Mouse (Mus musculus): ENCODE results near the gene Fgr. TPM values are rescaled to one million over a fixed set of nuclear protein-coding genes. Genes with fewer than 3 reads are reported as not detected.

Gene Fgr
- polyA plus RNA-seq, 1 experiment, result 0.15 TPM

DNA sequence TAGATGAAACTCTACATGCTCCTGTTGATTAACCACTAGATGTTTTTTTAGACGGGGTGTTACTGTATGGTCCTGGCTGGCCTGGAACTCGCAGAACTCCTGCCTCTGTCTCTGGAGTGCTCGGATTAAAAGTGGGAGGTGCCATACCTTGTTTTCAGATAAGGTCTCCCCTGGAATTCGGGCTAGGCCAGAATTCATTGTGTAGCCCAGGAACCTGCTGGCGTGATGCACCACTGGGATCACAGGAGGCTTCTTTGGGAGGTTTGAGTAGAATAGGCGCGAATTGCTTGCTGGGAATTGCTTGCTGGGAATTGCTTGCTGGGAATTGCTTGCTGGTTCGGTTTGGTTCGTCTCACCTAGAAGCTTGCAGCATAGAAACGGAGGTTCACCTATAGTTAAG lies 53.8 kb downstream of the Fgr start:
- TF ChIP-seq CTCF (IDR thresholded peaks at IDR 0.05; ENCODE audit: extremely low read depth, insufficient read depth, low read length) (no peak), POLR2A (IDR thresholded peaks at IDR 0.05; ENCODE audit: extremely low read depth, insufficient read depth, low read length) (no peak)
- Histone ChIP-seq H3K4me1 (ENCODE audit: control insufficient read depth, insufficient read depth, low read length) (peaks cover 3% of the 10 kb centered on the region), H3K27ac (ENCODE audit: insufficient read depth, low read length) (no peak overlapping the region)

GRCm38 (mm10) chr4:133028193-133028592 lies 54.3 kb downstream of the Fgr start:
- Histone ChIP-seq H3K4me1 (ENCODE audit: control insufficient read depth, insufficient read depth, low read length) (peaks cover 3% of the 10 kb centered on the region), H3K4me3 (ENCODE audit: insufficient read depth, low read length) (no peak overlapping the region), H3K27ac (ENCODE audit: insufficient read depth, low read length) (no peak overlapping the region)
- no peak for TF ChIP-seq CTCF (IDR thresholded peaks at IDR 0.05; ENCODE audit: extremely low read depth, insufficient read depth, low read length)
- TF ChIP-seq POLR2A (IDR thresholded peaks at IDR 0.05; ENCODE audit: extremely low read depth, insufficient read depth, low read length), result no peak

More for the DNA sequence above, 53.8 kb downstream of the Fgr start:
- no peak overlapping the region for H3K4me3 ChIP-seq (ENCODE audit: insufficient read depth, low read length)

DNA sequence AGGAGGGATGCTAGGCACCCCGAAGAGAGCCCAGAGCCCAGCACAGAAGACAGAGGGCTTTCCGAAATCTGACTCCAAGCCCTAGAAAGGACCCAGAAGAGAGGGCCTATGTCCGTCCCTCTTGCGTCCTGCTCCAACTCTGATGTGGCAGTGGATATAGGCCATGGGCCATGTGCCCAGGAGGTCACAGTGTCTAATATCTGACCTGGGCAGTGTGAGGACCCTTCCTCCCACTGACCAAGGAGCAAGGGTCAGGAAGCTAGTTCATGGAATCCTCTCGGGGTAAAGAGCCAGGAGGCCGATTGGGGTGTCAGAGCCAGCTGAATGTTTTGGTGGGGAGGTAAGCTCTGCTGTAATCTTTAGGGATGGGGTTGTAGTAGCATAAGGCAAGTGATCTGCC lies 55.0 kb downstream of the Fgr start:
- no peak for TF ChIP-seq POLR2A (IDR thresholded peaks at IDR 0.05; ENCODE audit: extremely low read depth, insufficient read depth, low read length)
- no peak for TF ChIP-seq CTCF (IDR thresholded peaks at IDR 0.05; ENCODE audit: extremely low read depth, insufficient read depth, low read length)
- Histone ChIP-seq H3K4me3 (ENCODE audit: insufficient read depth, low read length) (no peak overlapping the region), H3K4me1 (ENCODE audit: control insufficient read depth, insufficient read depth, low read length) (peaks cover 3% of the 10 kb centered on the region), H3K27ac (ENCODE audit: insufficient read depth, low read length) (no peak overlapping the region)

- Histone ChIP-seq H3K4me1 (ENCODE audit: control insufficient read depth, insufficient read depth, low read length) (no peaks in the 10 kb centered on the region), H3K4me3 (ENCODE audit: insufficient read depth, low read length) (no peak overlapping the region), H3K27ac (ENCODE audit: insufficient read depth, low read length) (no peak overlapping the region)
- TF ChIP-seq POLR2A (IDR thresholded peaks at IDR 0.05; ENCODE audit: extremely low read depth, insufficient read depth, low read length) (no peak), CTCF (IDR thresholded peaks at IDR 0.05; ENCODE audit: extremely low read depth, insufficient read depth, low read length) (no peak)
Measured at GRCm38 (mm10) chr4:133032410-133033095, 58.7 kb downstream of the Fgr start.

GRCm38 (mm10) chr4:133034478-133034877 lies 60.6 kb downstream of the Fgr start:
- Histone ChIP-seq H3K4me3 (ENCODE audit: insufficient read depth, low read length) (no peak overlapping the region), H3K4me1 (ENCODE audit: control insufficient read depth, insufficient read depth, low read length) (no peaks in the 10 kb centered on the region; the same call in 1 of the 2 replicates), H3K27ac (ENCODE audit: insufficient read depth, low read length) (no peak overlapping the region)
- no peak for TF ChIP-seq CTCF (IDR thresholded peaks at IDR 0.05; ENCODE audit: extremely low read depth, insufficient read depth, low read length)
- TF ChIP-seq POLR2A (IDR thresholded peaks at IDR 0.05; ENCODE audit: extremely low read depth, insufficient read depth, low read length), result no peak

- Histone ChIP-seq H3K4me1 (ENCODE audit: control insufficient read depth, insufficient read depth, low read length) (no peaks in the 10 kb centered on the region; the same call in 1 of the 2 replicates), H3K4me3 (ENCODE audit: insufficient read depth, low read length) (no peak overlapping the region), H3K27ac (ENCODE audit: insufficient read depth, low read length) (no peak overlapping the region)
- no peak for TF ChIP-seq POLR2A (IDR thresholded peaks at IDR 0.05; ENCODE audit: extremely low read depth, insufficient read depth, low read length)
- TF ChIP-seq CTCF (IDR thresholded peaks at IDR 0.05; ENCODE audit: extremely low read depth, insufficient read depth, low read length), result no peak
Measured at GRCm38 (mm10) chr4:133035446-133035845, 61.6 kb downstream of the Fgr start.

DNA sequence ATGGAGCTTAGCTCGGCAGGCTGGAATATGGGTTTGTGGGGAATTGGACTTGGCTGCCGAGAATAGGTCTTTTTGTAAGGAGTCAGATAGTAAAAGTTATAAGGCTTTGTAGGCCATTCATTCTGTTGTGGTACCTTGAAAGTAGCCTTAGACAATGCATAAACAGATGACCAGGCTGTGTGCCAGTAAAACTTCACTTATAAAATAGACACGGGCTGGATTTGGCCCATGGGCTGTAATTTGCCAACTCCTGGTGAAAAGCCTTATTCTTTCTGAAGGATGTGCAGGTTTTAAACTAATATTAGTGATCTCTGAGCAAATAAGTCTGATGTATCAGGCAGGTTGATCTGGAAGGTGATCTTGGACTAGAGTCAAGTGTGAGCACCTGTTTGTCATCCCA lies 62.1 kb downstream of the Fgr start:
- Histone ChIP-seq H3K4me3 (ENCODE audit: insufficient read depth, low read length) (no peak overlapping the region), H3K4me1 (ENCODE audit: control insufficient read depth, insufficient read depth, low read length) (no peaks in the 10 kb centered on the region; the same call in 1 of the 2 replicates), H3K27ac (ENCODE audit: insufficient read depth, low read length) (no peak overlapping the region)
- no peak for TF ChIP-seq POLR2A (IDR thresholded peaks at IDR 0.05; ENCODE audit: extremely low read depth, insufficient read depth, low read length)

DNA sequence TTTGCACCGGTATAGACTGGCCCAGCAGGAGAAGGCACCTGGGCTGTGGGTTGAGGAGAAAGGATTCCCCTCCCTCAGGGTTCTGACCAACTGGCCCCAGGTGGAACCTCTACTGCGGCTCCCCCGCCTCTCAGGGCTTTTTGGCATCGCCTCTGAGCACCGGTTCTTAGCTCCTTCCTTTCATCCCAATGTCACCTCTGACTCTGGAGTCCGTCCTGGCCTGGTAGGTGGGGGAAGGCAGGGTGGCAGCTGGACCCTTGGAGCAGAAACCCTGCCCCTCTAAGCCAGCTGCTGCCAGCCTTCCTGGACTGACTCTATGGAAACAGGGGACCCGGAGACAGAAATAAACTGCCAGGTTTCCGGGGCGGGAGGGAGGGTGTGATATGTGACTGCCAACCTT lies 63.4 kb downstream of the Fgr start:
- Histone ChIP-seq H3K4me3 (ENCODE audit: insufficient read depth, low read length) (no peak overlapping the region), H3K4me1 (ENCODE audit: control insufficient read depth, insufficient read depth, low read length) (peaks cover 7% of the 10 kb centered on the region), H3K27ac (ENCODE audit: insufficient read depth, low read length) (no peak overlapping the region)
- TF ChIP-seq POLR2A (IDR thresholded peaks at IDR 0.05; ENCODE audit: extremely low read depth, insufficient read depth, low read length) (no peak), CTCF (IDR thresholded peaks at IDR 0.05; ENCODE audit: extremely low read depth, insufficient read depth, low read length) (no peak)

GRCm38 (mm10) chr4:133037798-133038197 lies 63.9 kb downstream of the Fgr start:
- no peak overlapping the region for H3K4me3 ChIP-seq (ENCODE audit: insufficient read depth, low read length)

GRCm38 (mm10) chr4:133038521-133039115 lies 64.7 kb downstream of the Fgr start:
- H3K27ac ChIP-seq (ENCODE audit: insufficient read depth, low read length), result no peak overlapping the region
- H3K4me1 ChIP-seq (ENCODE audit: control insufficient read depth, insufficient read depth, low read length), result peaks cover 12% of the 10 kb centered on the region
- H3K4me3 ChIP-seq (ENCODE audit: insufficient read depth, low read length), result peak overlapping the region; percentile 4; the same call in 1 of the 2 replicates
- TF ChIP-seq CTCF (IDR thresholded peaks at IDR 0.05; ENCODE audit: extremely low read depth, insufficient read depth, low read length), result no peak
- TF ChIP-seq POLR2A (IDR thresholded peaks at IDR 0.05; ENCODE audit: extremely low read depth, insufficient read depth, low read length), result no peak

More at GRCm38 (mm10) chr4:133037798-133038197, 63.9 kb downstream of the Fgr start:
- Histone ChIP-seq H3K27ac (ENCODE audit: insufficient read depth, low read length) (no peak overlapping the region), H3K4me1 (ENCODE audit: control insufficient read depth, insufficient read depth, low read length) (peaks cover 12% of the 10 kb centered on the region)
- TF ChIP-seq POLR2A (IDR thresholded peaks at IDR 0.05; ENCODE audit: extremely low read depth, insufficient read depth, low read length) (no peak), CTCF (IDR thresholded peaks at IDR 0.05; ENCODE audit: extremely low read depth, insufficient read depth, low read length) (no peak)

Data from cortical plate, adult 2 months (tissue).